8 mouse cellular contexts compared by ENCODE assay signal in the genomic region with DNA sequence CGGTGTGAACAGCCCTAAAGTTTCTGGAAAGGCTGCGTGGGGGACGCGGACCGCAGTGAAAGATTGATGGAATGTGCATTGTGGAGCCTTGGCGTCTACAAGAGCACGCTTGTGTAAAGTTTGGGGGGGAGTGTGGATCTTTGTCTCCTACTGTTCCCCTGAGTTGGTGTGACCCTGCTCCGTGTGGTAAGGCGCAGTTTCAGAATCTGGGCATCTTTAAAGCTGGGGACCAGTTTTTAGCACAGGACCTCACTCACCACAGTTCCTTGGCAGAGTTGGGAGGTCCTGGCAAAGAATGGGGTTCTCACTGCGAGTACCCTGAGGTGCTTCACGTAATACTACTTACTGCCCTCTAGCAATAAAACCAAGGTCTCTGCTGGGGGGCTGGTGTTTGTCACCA. TPM values are rescaled to one million over a fixed set of nuclear protein-coding genes. Genes with fewer than 3 reads are reported as not detected.
DNase-seq lines count a peak whose midpoint lies in the region; ATAC-seq and TF ChIP-seq lines count a peak whose summit lies in the region.

No protein-coding gene starts in this region.

- TF ChIP-seq POLR2A in brain, embryonic 14.5 days (IDR thresholded peaks at IDR 0.05; ENCODE audit: borderline replicate concordance, extremely low read depth, insufficient read depth, insufficient read length, poor library complexity, severe bottlenecking) = no peak

- no peaks in the 10 kb centered on the region for H3K9me3 ChIP-seq in kidney, embryonic 16.5 days (ENCODE audit: low read length)
- H3K9me3 ChIP-seq in midbrain, embryonic 13.5 days = no peaks in the 10 kb centered on the region

- H3K4me1 ChIP-seq in kidney, embryonic 16.5 days (ENCODE audit: insufficient read depth, low read length) = peaks cover 48% of the 10 kb centered on the region
- peaks cover 55% of the 10 kb centered on the region for H3K4me1 ChIP-seq in midbrain, embryonic 13.5 days (replicated peaks)

- intact Hi-C loops in left cerebral cortex, postnatal 14 days (cut with DNase I) = loop anchor here (10.0 kb wide), 1 partner anchor 526 kb away; no protein-coding TSS in a partner anchor

- H3K4me3 ChIP-seq in kidney, embryonic 16.5 days (ENCODE audit: low read length) = peak overlapping the region; percentile 90
- peak overlapping the region; percentile 86 for H3K4me3 ChIP-seq in midbrain, embryonic 13.5 days (replicated peaks)

- H3K36me3 ChIP-seq in kidney, embryonic 16.5 days (ENCODE audit: insufficient read depth, low read length) = no peaks in the 10 kb centered on the region
- no peaks in the 10 kb centered on the region for H3K36me3 ChIP-seq in midbrain, embryonic 13.5 days

- no peaks in the 10 kb centered on the region for H3K27me3 ChIP-seq in kidney, embryonic 16.5 days (ENCODE audit: insufficient read depth, low read length)
- H3K27me3 ChIP-seq in midbrain, embryonic 13.5 days = no peaks in the 10 kb centered on the region

- ATAC-seq in kidney, embryonic 16.5 days (ENCODE audit: low FRiP score, low TSS enrichment) = no peak
- no peak for ATAC-seq in midbrain, embryonic 13.5 days

- WGBS in kidney, embryonic 16.5 days = under 1% methylated on average over 11 of the region's 11 CpGs
- WGBS in midbrain, embryonic 13.5 days = 0% methylated on average over 11 of the region's 11 CpGs

- peak overlapping the region; percentile 89 for H3K9ac ChIP-seq in kidney, embryonic 16.5 days (replicated peaks; ENCODE audit: low read length)
- peak overlapping the region; percentile 92 for H3K9ac ChIP-seq in midbrain, embryonic 13.5 days (replicated peaks)

- peak overlapping the region; percentile 96 for H3K27ac ChIP-seq in kidney, embryonic 16.5 days (ENCODE audit: low read length)
- peak overlapping the region; percentile 96 for H3K27ac ChIP-seq in midbrain, embryonic 13.5 days

- peak overlapping the region; percentile 79 for H3K4me2 ChIP-seq in kidney, embryonic 16.5 days (replicated peaks; ENCODE audit: low read depth, low read length)
- peak overlapping the region; percentile 82 for H3K4me2 ChIP-seq in midbrain, embryonic 13.5 days (replicated peaks)

- no peak for TF ChIP-seq CTCF in brain, embryonic 14.5 days (IDR thresholded peaks at IDR 0.05; ENCODE audit: borderline replicate concordance, extremely low read depth, insufficient read depth, insufficient read length)

- DNase-seq in kidney, postnatal 14 days = no peak
- DNase-seq in brain, embryonic 14.5 days (ENCODE audit: low read depth) = peak; percentile 58
- peak; percentile 25 for DNase-seq in heart, postnatal 4 days
- DNase-seq in adrenal gland, postnatal 25 days = no peak
- DNase-seq in left cerebral cortex, postnatal 14 days (ENCODE audit: low spot score in 2 of 2) = no peak
- no peak for DNase-seq in right cerebral cortex, postnatal 25 days

RNA-seq across cellular contexts. Expression of gene Cemip2, which starts 1.0 kb away (rescaled TPM):
- polyA plus RNA-seq in kidney, embryonic 16.5 days (2015; fragmentation: Nextera tagmentation; extraction: Ambion mirVana) = 22.9 and 25.0 TPM in 2 replicates
- polyA plus RNA-seq in brain, embryonic 14.5 days (2012; rRNA removed) = 24.0 and 34.9 TPM in 2 replicates
- 10 to 100 TPM; 47.6 to 53.6 TPM for total RNA-seq in heart, postnatal 4 days (2021)
- polyA plus RNA-seq in midbrain, embryonic 13.5 days (2015; fragmentation: Nextera tagmentation; extraction: Ambion mirVana) = 73.8 and 76.2 TPM in 2 replicates
- total RNA-seq in adrenal gland, postnatal 25 days (2021) = 23.8 and 25.8 TPM in 2 replicates
- 10 to 100 TPM; 14.4 to 20.0 TPM for total RNA-seq in left cerebral cortex, postnatal 14 days (2021)

Comparison
In these comparisons a context has a peak if more than half of its experiments do, and no peak if none do; other contexts are left out.
1. DNase-seq: peak in brain, embryonic 14.5 days (single experiment) and heart, postnatal 4 days (single experiment); none in kidney, postnatal 14 days (single experiment), adrenal gland, postnatal 25 days (single experiment), left cerebral cortex, postnatal 14 days (0 of 2) and right cerebral cortex, postnatal 25 days (single experiment).